Mouse (Mus musculus) fat pad, adult 2 months (tissue): Measurements from ENCODE around the gene Zmiz1.

Source experiments
- DNase-seq: peaks from one replicate; pipeline ENCODE4 v3.0.0-alpha.2; 2011; ENCODE audit warnings: low read depth, low spot score; ENCODE audit errors: extremely low read depth

The Zmiz1 gene

DNA sequence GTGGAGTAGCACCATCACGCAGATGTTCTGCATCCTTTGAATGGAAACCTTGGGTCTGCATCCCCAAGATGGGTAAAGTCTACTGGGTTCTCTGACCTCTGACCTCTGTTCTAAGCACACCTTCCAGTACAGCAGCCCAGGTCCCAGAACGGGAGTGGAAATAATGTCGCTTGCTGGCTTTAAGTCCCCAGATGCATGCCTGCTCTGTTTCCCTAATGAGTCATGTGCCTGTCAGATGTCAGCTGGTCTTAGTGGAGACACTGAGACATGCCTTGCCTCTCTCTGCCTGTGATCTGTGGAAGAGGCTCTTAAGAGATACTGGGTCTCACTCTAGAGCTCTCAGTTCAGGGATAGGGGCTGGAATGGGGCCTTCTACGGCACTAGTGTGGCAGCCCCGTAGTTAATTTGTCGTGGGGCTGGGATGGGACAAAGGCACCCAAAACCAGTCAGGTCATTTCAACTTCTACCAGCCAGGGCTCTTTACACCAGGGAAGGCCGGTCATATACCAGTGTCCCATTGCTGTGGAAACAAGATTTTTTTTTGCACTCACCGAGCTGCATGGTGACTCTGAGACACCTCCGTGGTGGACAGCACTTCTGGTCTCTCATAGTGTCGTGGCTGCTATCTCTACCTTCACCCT is 128.0 kb downstream of the Zmiz1 start:
- DNase-seq = no peak

- no peak for DNase-seq
Measured at GRCm38 (mm10) chr14:25587487-25588001, 128.6 kb downstream of the Zmiz1 start.

DNA sequence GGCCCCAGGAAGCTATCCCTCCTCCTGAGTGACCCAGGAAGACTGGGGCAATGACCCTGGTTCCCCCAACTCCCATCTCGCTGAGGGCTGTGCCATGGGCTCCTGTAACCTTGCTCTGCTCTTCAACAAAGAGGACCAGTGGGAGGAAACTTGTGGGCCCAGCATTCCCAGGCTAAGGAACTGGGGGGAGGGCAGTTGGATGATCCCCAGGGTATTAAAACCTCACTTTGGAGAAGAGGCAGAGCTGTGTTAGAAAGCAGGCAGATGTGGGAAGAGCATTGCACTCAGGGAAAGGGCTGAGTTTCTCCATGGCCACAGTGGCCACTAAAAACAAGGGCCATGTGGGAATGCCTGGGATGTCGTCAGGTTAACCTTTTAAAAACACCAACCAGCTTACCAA is 129.2 kb downstream of the Zmiz1 start:
- no peak for DNase-seq

- DNase-seq = peak; percentile 100
Measured at GRCm38 (mm10) chr14:25588946-25589937, 130.3 kb downstream of the Zmiz1 start.

- DNase-seq = no peak
Measured at GRCm38 (mm10) chr14:25591000-25591399, 132.0 kb downstream of the Zmiz1 start.

GRCm38 (mm10) chr14:25591426-25591825 is 132.4 kb downstream of the Zmiz1 start:
- no peak for DNase-seq

DNA sequence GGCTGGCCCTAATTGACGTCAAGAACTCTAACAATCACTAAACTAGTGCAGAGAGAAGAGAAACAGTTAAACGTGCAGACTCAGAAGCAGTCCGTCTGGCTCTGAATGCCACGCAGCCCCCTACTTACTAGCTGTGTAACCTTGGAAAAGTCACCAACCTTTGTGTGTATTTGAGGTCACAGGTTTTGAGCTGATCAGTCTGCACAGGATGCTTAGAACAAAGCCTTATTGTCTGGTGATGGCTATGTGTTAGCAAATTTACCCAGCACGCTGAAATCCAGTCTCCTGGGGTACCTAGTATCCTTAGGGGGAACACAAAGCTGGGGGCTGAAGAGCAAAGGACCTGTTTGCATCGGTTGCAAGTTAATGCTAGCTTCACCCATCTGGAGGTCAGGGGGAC is 133.5 kb downstream of the Zmiz1 start:
- DNase-seq = no peak

DNA sequence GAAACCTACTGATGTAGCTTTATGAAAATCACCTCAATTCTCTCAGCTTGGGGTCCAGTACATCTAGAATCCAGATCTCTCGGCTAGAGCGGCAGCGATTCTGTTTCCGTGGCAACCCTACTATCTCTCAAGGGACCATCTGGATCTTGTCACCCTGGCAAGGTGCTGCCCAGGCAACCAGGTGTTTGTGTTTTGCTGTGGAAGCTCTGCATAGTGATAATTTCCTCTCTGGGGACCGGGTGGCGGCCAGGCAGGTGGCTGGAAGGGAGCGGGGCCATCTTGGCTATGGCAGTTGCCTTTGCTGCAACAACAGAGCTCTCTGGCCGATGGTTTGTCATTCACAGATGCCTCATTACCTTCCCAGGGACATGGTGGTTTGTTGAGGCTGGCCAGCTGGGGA is 134.9 kb downstream of the Zmiz1 start:
- DNase-seq = no peak

- DNase-seq = no peak
Measured at GRCm38 (mm10) chr14:25594611-25595010, 135.6 kb downstream of the Zmiz1 start.

GRCm38 (mm10) chr14:25598960-25599359 is 140.0 kb downstream of the Zmiz1 start:
- DNase-seq = no peak

- DNase-seq = no peak
Measured at GRCm38 (mm10) chr14:25599934-25600333, 140.9 kb downstream of the Zmiz1 start.

DNA sequence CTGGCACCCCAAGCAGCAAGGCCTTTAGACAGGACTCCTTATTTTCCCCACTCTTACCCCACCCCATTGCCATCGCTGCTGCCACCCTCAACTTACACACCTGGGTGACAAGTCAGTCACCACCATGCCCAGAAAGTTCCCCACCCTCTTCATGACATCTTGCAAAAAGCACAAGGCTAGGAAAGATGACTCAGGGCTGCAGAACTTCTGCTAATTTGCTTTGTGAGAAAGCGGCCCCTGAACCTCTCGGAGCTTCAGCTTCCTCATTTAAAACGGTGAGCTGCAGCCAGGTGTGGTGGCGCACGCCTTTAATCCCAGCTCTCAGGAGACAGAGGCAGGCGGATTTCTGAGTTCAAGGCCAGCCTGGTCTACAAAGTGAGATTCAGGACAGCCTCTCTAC is 141.4 kb downstream of the Zmiz1 start:
- no peak for DNase-seq

- DNase-seq = no peak
Measured at GRCm38 (mm10) chr14:25600951-25601350, 142.0 kb downstream of the Zmiz1 start.

GRCm38 (mm10) chr14:25602018-25602417 is 143.0 kb downstream of the Zmiz1 start:
- DNase-seq = no peak

DNA sequence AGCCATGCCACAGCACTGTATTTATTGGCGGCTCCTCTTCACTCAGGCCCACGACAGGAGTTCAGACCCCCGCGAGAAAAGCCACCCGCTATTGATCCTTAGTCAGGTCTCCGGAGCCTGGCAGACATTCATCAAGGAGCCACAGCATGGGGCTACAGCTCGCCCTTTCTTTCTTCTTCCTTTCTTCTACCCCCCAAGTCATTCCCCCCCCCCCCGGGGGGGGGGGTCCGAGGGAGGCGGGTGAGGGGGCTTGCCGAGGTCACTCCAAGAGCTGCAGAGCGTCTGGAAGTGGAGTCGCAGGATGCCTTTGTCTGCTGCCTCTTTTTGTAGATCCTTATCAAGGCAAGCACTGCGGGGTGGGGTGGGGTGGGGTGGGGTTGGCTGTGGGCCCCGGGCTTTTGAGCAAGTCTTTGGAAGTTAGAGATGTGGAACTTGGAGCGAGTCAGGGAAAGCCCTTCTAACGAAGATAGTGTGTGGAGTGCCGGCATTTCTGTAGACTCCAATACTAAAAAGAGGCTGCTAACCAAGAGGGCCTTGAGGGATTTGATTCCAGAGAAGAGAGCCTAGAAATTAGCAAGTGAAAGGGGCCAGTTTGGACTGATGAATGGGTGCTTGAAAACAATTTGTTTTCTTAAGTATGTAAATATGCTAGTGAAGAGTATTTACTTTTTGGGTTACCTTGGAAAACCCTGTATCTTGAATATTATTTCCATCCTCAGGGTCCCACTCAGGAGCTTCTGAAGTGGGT is 145.6 kb downstream of the Zmiz1 start:
- DNase-seq = no peak

DNA sequence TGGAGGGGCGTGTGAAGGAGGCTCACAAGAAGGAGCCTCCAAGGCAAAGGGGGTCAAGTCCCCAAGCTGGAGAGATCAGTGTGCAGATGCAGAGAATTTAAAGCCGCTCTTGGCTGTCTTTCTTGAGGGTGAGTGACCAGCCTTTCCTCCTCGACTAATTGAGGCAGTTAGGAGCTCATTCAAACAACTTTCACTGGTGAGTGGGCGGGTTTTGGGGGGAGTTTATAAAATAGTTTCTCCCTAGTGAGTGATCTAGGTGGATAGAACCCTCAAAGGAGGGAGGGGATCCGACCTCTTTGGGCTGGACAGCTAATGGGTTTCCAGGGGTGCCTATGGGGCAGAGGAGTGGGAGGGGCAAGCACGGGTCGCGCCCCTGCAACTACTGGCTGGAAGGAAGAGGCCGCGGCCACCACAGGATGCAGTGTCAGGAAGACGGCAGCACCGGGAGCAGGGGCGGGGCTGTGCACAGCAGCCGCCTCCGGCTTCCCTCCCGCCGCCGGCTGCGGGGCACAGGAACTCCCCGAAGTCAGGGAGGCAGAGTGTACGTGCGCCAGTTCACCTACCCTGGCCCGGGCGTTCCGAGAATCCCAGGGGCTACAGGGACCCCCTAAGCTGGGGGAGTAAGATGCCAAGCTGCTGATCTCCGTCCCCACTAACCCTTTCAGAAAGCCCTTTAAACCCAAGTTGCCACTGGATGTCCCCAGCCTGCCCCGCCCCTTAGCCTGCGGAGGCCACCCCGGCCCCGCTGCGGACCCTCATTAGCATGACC is 147.6 kb downstream of the Zmiz1 start:
- DNase-seq = no peak

- DNase-seq = no peak
Measured at GRCm38 (mm10) chr14:25607141-25607967, 148.4 kb downstream of the Zmiz1 start.

DNA sequence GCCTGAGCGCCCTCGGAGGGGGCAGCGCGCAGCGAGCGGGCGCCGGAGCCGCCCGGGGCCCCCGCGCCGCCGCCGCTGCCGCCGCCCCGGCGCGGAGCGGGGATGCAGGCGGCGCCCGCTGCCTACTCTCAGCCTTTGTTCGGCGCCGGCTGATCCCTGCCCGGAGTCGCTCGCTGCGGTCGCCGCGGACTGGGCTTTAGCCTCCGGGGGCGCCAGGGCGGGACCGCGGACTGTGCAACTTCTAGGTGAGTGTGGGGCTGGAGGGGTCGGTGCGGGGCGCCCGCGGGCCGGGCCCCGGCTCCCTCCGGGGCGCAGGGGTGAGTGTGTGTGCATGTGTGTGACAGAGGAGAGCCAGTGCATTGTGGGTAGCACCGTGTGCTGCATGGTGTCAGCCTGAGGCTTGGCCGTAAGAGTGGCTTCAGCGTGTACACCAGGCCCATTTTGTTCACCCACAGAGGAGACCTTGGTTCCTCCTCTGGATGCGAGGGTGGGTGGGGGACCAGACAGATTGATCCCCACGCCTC is 149.0 kb downstream of the Zmiz1 start:
- DNase-seq = no peak

GRCm38 (mm10) chr14:25608618-25609017 is 149.6 kb downstream of the Zmiz1 start:
- DNase-seq = no peak
